Comparison of ENCODE assay signal across 23 mouse cellular contexts in the genomic region with DNA sequence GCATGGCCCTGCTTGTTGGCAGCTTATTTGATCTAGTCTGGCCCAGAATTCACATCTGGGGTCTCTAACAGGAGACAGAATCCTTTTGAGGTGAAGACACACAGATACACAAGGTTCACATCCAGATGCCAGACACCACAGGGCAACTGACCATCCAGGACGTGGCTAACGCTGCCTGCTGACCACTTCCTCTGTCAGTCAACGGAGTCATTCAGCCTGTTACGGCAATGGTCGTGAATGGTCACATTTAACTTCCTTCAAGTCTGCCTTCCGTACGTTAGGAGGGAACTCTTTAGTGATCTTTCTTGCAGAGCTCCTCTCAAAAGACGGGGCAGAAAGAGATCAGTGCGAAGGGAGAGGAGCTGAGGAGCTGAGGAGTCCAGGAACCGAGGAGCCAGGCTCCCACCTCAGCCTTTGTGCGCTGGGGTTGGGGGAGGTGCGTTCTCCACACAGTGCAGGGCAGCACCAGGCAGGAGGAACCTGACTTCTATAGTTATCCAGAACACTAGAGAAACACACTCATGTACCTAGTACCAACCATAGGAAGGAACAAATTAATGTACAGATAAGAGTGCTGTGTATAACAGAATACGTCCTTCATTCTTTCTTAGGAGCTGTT.
DNase-seq lines count a peak whose midpoint lies in the region; ATAC-seq lines count a peak whose summit lies in the region.
"Had no signal": no experiment of that assay in that cellular context is flagged by ENCODE, and none has a peak within 500 bp of the region (broad histone marks: within the 10 kb centered on the region; RNA-seq: fewer than 3 reads in every experiment).

No protein-coding gene starts in this region.

- H3K4me2 ChIP-seq in midbrain, embryonic 16.5 days (ENCODE audit: low read length): no peak overlapping the region
- H3K4me2 ChIP-seq in midbrain, embryonic 14.5 days (ENCODE audit: low read length): no peak overlapping the region
- H3K4me2 ChIP-seq: embryonic facial prominence, embryonic 13.5 days; heart, embryonic 15.5 days; hindbrain, embryonic 13.5 days; limb, embryonic 12.5 days; liver, embryonic 11.5 days; lung, embryonic 15.5 days had no signal

- no peak overlapping the region for H3K27ac ChIP-seq in midbrain, embryonic 16.5 days (ENCODE audit: low read length)
- H3K27ac ChIP-seq in midbrain, embryonic 14.5 days (replicated peaks; ENCODE audit: low read depth, low read length): no peak overlapping the region
- H3K27ac ChIP-seq: embryonic facial prominence, embryonic 13.5 days; heart, embryonic 10.5 days; heart, embryonic 15.5 days; hindbrain, embryonic 13.5 days; kidney, postnatal 0 days; limb, embryonic 12.5 days; lung, embryonic 15.5 days had no signal

- H3K4me1 ChIP-seq in midbrain, embryonic 16.5 days (ENCODE audit: control insufficient read depth, insufficient read depth, low read length): peaks cover 4% of the 10 kb centered on the region; the same call in 1 of the 2 replicates
- no peaks in the 10 kb centered on the region for H3K4me1 ChIP-seq in midbrain, embryonic 14.5 days (ENCODE audit: control insufficient read depth, insufficient read depth, low read length)
- H3K4me1 ChIP-seq: hindbrain, embryonic 13.5 days; limb, embryonic 12.5 days; lung, embryonic 15.5 days had no signal

- no peak for DNase-seq in midbrain, embryonic 14.5 days
- DNase-seq in liver: no peak
- DNase-seq in left cerebral cortex, postnatal 25 days (ENCODE audit: low spot score in 2 of 2): no peak
- no peak for DNase-seq in frontal cortex, postnatal 10 days (ENCODE audit: low spot score in 2 of 2)
- DNase-seq: adrenal gland, postnatal 36 days; B cell, adult 2 months; cerebellum, adult 9-10 months; kidney, adult 8-10 months; kidney, postnatal 4 days; layer of hippocampus, postnatal 36 days had no signal

- H3K9me3 ChIP-seq in midbrain, embryonic 16.5 days (replicated peaks; ENCODE audit: control insufficient read depth, low read length, poor library complexity, severe bottlenecking): no peaks in the 10 kb centered on the region
- no peaks in the 10 kb centered on the region for H3K9me3 ChIP-seq in midbrain, embryonic 14.5 days (ENCODE audit: control insufficient read depth, low read length)
- H3K9me3 ChIP-seq: embryonic facial prominence, embryonic 13.5 days; heart, embryonic 10.5 days; heart, embryonic 15.5 days; hindbrain, embryonic 13.5 days; limb, embryonic 12.5 days; lung, embryonic 15.5 days had no signal

- WGBS in midbrain, embryonic 16.5 days: 66% methylated on average over 13 of the region's 13 CpGs
- 68% methylated on average over 13 of the region's 13 CpGs for WGBS in midbrain, embryonic 14.5 days

- H3K36me3 ChIP-seq in midbrain, embryonic 16.5 days (ENCODE audit: control insufficient read depth, insufficient read depth, low read length): no peaks in the 10 kb centered on the region
- H3K36me3 ChIP-seq in midbrain, embryonic 14.5 days (ENCODE audit: control insufficient read depth, insufficient read depth, low read length): no peaks in the 10 kb centered on the region
- H3K36me3 ChIP-seq: embryonic facial prominence, embryonic 13.5 days; heart, embryonic 10.5 days; heart, embryonic 15.5 days; hindbrain, embryonic 13.5 days; limb, embryonic 12.5 days; lung, embryonic 15.5 days had no signal

- no peaks in the 10 kb centered on the region for H3K27me3 ChIP-seq in midbrain, embryonic 16.5 days (ENCODE audit: control insufficient read depth, insufficient read depth, low read depth, low read length)
- H3K27me3 ChIP-seq in midbrain, embryonic 14.5 days (ENCODE audit: control insufficient read depth, insufficient read depth, low read length): no peaks in the 10 kb centered on the region
- H3K27me3 ChIP-seq: embryonic facial prominence, embryonic 13.5 days; heart, embryonic 15.5 days; hindbrain, embryonic 13.5 days; limb, embryonic 12.5 days had no signal

- peak; percentile 50; the same call in 1 of the 2 replicates for ATAC-seq in midbrain, embryonic 16.5 days
- no peak for ATAC-seq in midbrain, embryonic 14.5 days (ENCODE audit: low FRiP score, low TSS enrichment)
- peak; percentile 30 to 38; a peak in 3 of 4 replicates for ATAC-seq in hematopoietic stem cell, adult 5-6 weeks (replicated peaks in 1 of 2; ENCODE audit: insufficient read depth in 1 of 2, low FRiP score in 2 of 2, low TSS enrichment in 1 of 2, low read depth in 1 of 2, poor library complexity in 2 of 2, severe bottlenecking in 2 of 2)
- peak; percentile 73 for ATAC-seq in megakaryocyte progenitor cell, adult 5-6 weeks (replicated peaks; ENCODE audit: poor library complexity)
- ATAC-seq: forebrain, embryonic 16.5 days; intestine, embryonic 16.5 days had no signal

- H3K4me3 ChIP-seq in midbrain, embryonic 16.5 days (ENCODE audit: low read depth, low read length): no peak overlapping the region
- no peak overlapping the region for H3K4me3 ChIP-seq in midbrain, embryonic 14.5 days (replicated peaks; ENCODE audit: low read depth, low read length)
- H3K4me3 ChIP-seq: embryonic facial prominence, embryonic 13.5 days; heart, embryonic 10.5 days; heart, embryonic 15.5 days; hindbrain, embryonic 13.5 days; limb, embryonic 12.5 days; lung, embryonic 15.5 days had no signal

- H3K9ac ChIP-seq in midbrain, embryonic 16.5 days (ENCODE audit: low read depth, low read length): no peak overlapping the region
- H3K9ac ChIP-seq in midbrain, embryonic 14.5 days (replicated peaks; ENCODE audit: low read length): no peak overlapping the region
- H3K9ac ChIP-seq: embryonic facial prominence, embryonic 13.5 days; heart, embryonic 15.5 days; hindbrain, embryonic 13.5 days; limb, embryonic 12.5 days; lung, embryonic 15.5 days had no signal

- intact Hi-C loops in left cerebral cortex, postnatal 25 days (cut with DNase I): no loop called here
